Mouse (Mus musculus) olfactory bulb, adult 2 months (tissue): ENCODE measurements around the gene Ifitm6.

Source experiments
- CTCF ChIP-seq: fragments of 200-500 bp; IDR thresholded peaks from 2 replicates; pipeline ENCODE4 v1.5.1; 2012; ENCODE audit warnings: low read depth, mild to moderate bottlenecking, low read length, moderate library complexity; ENCODE audit not compliant: insufficient read depth
- POLR2A ChIP-seq: fragments of 200-500 bp; IDR thresholded peaks from 2 replicates; pipeline ENCODE4 v1.6.1; 2012; ENCODE audit warnings: mild to moderate bottlenecking, low read depth, low read length, moderate library complexity; ENCODE audit not compliant: insufficient read depth

- TF ChIP-seq POLR2A (no peak), CTCF (no peak)
Measured at GRCm38 (mm10) chr7:141028831-141029230, 11.1 kb upstream of the Ifitm6 start, which contains the start of gene Gm17387.
